In genomic region chr16:40692292-40692691, GRCm38 (mm10) we compare ENCODE assay signal across 16 mouse cellular contexts.
DNase-seq lines count a peak whose midpoint lies in the region; ATAC-seq and TF ChIP-seq lines count a peak whose summit lies in the region.
"Had no signal": no experiment of that assay in that cellular context is flagged by ENCODE, and none has a peak within 500 bp of the region (broad histone marks: within the 10 kb centered on the region; RNA-seq: fewer than 3 reads in every experiment).

No protein-coding gene starts in this region.

- H3K27me3 ChIP-seq in forebrain, embryonic 14.5 days (replicated peaks; ENCODE audit: control insufficient read depth, insufficient read depth, low read length) = no peaks in the 10 kb centered on the region
- H3K27me3 ChIP-seq in forebrain, embryonic 12.5 days = no peaks in the 10 kb centered on the region
- H3K27me3 ChIP-seq: limb, embryonic 15.5 days had no signal

- peaks cover 7% of the 10 kb centered on the region; the same call in 1 of the 2 replicates for H3K4me1 ChIP-seq in forebrain, embryonic 14.5 days (ENCODE audit: control insufficient read depth, insufficient read depth, low read length)
- 0 out of 2 replicates have a peak, but pooled peaks cover 3% of the 10 kb centered on the region for H3K4me1 ChIP-seq in forebrain, embryonic 12.5 days
- H3K4me1 ChIP-seq: limb, embryonic 15.5 days had no signal

- no peak overlapping the region for H3K4me2 ChIP-seq in forebrain, embryonic 14.5 days (ENCODE audit: low read length)
- no peak overlapping the region for H3K4me2 ChIP-seq in forebrain, embryonic 12.5 days
- H3K4me2 ChIP-seq: heart, embryonic 11.5 days; limb, embryonic 15.5 days had no signal

- DNase-seq in forebrain, embryonic 14.5 days (ENCODE audit: low spot score) = peak; percentile 39
- DNase-seq in layer of hippocampus, adult 2 months (ENCODE audit: low spot score in 2 of 2) = peak in 1 of 2 experiments; percentile 47
- no peak for DNase-seq in layer of hippocampus, adult 9-10 months (ENCODE audit: low spot score)
- DNase-seq in right cerebral cortex, adult 18-20 months = peak; percentile 16
- no peak for DNase-seq in right cerebral cortex, postnatal 14 days
- DNase-seq in heart, adult 11 months = no peak
- DNase-seq in thymus, adult 18-20 months = no peak
- DNase-seq: cerebellum, postnatal 10 days; gastrocnemius, postnatal 25 days; heart, postnatal 14 days; kidney, adult 9 months; thymus, postnatal 36 days had no signal

- no peaks in the 10 kb centered on the region for H3K36me3 ChIP-seq in forebrain, embryonic 14.5 days (ENCODE audit: control insufficient read depth, insufficient read depth, low read length)
- H3K36me3 ChIP-seq in forebrain, embryonic 12.5 days (replicated peaks) = no peaks in the 10 kb centered on the region
- H3K36me3 ChIP-seq: limb, embryonic 15.5 days had no signal

- H3K9me3 ChIP-seq in forebrain, embryonic 14.5 days (replicated peaks; ENCODE audit: control insufficient read depth, low read length) = no peaks in the 10 kb centered on the region
- no peaks in the 10 kb centered on the region for H3K9me3 ChIP-seq in forebrain, embryonic 12.5 days
- H3K9me3 ChIP-seq: limb, embryonic 15.5 days had no signal

- no peak for TF ChIP-seq CTCF in layer of hippocampus, adult 2 months (conservative IDR thresholded peaks at IDR 0.05)

- peak; percentile 75 for ATAC-seq in forebrain, embryonic 14.5 days
- no peak for ATAC-seq in forebrain, embryonic 12.5 days (ENCODE audit: low FRiP score)

- 13% methylated on average over 2 of the region's 2 CpGs for WGBS in forebrain, embryonic 14.5 days
- 32% methylated on average over 2 of the region's 2 CpGs for WGBS in forebrain, embryonic 12.5 days

- no peak overlapping the region for H3K27ac ChIP-seq in forebrain, embryonic 14.5 days (ENCODE audit: low read depth, low read length)
- no peak overlapping the region for H3K27ac ChIP-seq in forebrain, embryonic 12.5 days
- peak overlapping the region; percentile 75 for H3K27ac ChIP-seq in layer of hippocampus, adult 2 months
- H3K27ac ChIP-seq: limb, embryonic 15.5 days; stomach, postnatal 0 days had no signal

- H3K4me3 ChIP-seq in forebrain, embryonic 14.5 days (ENCODE audit: low read depth, low read length) = no peak overlapping the region
- H3K4me3 ChIP-seq in forebrain, embryonic 12.5 days (replicated peaks) = no peak overlapping the region
- H3K4me3 ChIP-seq in layer of hippocampus, adult 2 months = no peak overlapping the region
- H3K4me3 ChIP-seq: limb, embryonic 15.5 days had no signal

- no peak overlapping the region for H3K9ac ChIP-seq in forebrain, embryonic 14.5 days (ENCODE audit: low read length)
- no peak overlapping the region for H3K9ac ChIP-seq in forebrain, embryonic 12.5 days
- H3K9ac ChIP-seq: limb, embryonic 15.5 days had no signal

Comparison
In these comparisons a context has a peak if more than half of its experiments do, and no peak if none do; other contexts are left out.
1. DNase-seq: peak in forebrain, embryonic 14.5 days (single experiment) and right cerebral cortex, adult 18-20 months (single experiment); none in layer of hippocampus, adult 9-10 months (single experiment), right cerebral cortex, postnatal 14 days (single experiment), heart, adult 11 months (single experiment) and thymus, adult 18-20 months (0 of 2).